Mouse (Mus musculus) 3T3-L1 (cell line): ENCODE results near the gene Acot8.

Source experiments
- DNase-seq: peaks from one replicate; pipeline ENCODE4 v3.0.0-alpha.2; 2015; ENCODE audit warnings: low read depth, low spot score

The Acot8 gene

DNA sequence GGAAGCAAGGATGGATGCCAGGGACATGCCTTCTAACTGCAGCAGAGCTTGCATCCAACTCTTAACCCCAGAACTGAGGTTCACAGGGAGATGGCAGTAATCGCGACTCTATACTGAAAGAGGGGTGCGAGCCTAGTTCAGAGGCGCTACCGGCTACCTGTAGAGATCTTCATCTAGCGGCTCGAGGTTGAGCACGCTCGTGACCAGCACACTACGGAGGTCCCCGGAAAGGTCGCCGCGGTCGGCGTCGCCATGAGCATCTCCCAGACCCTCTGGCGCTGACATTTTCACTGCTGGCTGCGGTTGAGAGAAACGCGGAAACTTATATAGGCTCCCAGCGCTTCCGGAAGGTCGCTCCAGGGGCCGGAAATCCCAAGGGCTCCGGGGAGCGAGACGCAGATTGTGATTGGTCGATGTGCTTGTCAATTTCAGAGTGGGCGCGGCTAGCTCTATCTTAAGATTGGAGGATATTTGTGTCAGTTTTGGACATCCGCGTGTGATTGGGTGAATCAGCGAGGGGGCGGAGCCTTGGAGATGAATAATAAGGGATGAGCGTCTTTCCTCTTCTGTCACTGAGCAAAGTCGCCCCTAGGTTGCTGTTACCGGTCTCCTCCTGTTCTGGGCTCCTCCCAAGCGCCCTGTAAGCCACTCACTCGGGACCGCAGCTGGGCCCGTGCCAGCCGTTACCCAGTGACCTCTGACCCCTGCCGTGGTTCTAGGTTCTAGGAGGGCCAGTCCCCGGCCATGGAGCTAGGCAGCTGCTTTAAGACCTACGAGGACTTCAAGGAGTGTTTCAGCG, at the start of gene Acot8, which contains the start of gene Zswim3:
TSS of gene Acot8 (minus strand) at position 350 of the 799 bp plus-strand sequence.
TSS of gene Zswim3 (plus strand) at position 566 of the 799 bp plus-strand sequence.
- DNase-seq, result peak; percentile 99

DNA sequence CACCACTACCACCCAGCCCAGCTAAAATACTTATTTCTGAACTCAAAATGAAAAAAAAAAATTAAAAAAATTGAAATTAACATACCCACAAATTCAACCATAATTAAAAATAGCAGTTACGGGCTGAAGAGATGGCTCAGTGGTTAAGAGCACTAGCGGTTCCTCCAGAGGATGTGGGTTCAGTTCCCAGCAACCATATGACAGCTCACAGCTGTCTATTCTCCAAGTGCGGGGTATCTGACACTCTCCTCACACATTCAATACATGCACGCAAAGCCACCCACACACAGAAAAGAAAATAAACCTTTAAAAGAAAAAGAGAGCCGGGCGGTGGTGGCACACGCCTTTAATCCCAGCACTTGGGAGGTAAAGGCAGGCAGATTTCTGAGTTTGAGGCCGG, 45.4 kb upstream of the Acot8 start:
- DNase-seq, result no peak

- DNase-seq, result peak; percentile 36
Observed at GRCm38 (mm10) chr2:164845782-164846181, 41.1 kb upstream of the Acot8 start.

GRCm38 (mm10) chr2:164835164-164835563, 30.5 kb upstream of the Acot8 start:
- no peak for DNase-seq

DNA sequence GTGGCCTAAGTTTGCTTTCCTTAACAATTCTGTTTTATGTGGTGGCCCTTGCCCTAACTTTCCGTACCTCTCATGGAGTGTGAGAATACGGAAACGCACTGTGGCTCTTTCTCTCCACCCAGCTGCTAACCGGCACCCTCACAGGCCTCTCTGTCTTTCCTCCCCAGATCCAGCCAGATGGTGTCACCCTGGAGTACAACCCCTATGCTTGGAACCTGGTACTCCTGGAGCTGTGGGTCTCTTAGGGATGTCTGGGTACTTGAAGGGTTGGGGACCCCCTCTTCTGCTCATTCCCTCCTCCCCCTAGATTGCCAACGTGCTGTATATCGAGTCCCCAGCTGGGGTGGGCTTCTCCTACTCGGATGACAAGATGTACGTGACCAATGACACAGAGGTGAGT, 29.8 kb upstream of the Acot8 start:
- peak; percentile 72 for DNase-seq

DNA sequence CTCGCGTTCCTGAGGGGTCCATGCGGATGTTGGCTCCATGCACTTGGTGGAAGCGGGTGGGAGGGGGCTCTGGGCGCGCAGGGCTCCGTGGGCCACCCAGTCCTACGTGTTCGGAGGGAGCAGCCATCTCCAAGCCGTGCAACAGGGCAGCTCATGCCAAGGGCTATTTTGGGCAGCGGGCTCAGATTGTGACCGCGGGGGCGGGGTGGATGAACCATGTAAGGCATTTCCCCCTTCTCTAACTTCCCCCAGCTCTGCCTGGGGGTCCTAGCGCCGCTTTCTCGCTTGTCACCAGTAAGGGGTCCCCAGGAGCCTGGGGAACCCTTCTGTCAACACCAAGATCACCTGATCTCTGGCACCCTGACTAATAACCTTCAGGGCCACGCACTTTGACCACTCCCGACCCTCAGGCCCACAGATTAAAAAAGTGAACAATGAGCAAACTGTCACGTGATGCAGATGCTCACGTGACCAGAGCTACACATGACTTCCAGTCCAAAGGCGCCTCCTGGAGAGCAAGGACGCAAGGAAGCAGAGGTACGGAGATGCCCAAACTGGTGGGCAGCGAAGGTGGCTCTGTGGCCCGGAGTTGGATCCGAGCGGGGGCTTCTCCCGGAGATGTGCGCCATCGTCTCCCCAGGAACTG, 28.8 kb upstream of the Acot8 start, which contains the start of gene Neurl2:
TSS of gene Neurl2 (minus strand) at position 143 of the 646 bp plus-strand sequence.
- DNase-seq, result peak; percentile 98

DNA sequence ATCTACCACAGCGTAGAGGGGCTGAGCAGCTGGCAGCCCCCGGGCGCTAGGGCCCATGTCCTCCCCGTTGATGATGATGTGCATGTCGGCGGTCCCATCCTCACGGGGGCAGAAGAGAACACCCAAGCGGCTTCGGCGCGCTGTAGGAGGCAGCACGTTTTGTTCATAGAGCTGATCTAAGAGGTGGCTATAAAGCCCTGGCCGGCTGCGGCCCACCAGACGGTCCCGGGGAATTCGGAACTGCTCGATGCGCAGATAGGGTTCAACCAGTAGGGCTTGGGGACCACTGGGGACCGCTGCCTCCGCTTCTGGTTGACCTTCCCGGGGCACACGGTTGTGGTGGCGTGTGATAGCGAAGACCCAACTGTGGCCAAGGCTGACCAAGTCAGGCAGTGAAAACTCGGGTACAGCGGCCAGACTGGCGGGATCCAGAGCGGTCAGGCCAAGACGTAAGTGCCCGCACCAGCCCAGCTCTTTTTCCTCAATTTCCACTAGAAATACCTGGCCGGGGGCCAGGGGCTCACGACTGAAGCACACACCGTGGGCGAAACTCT, 28.1 kb upstream of the Acot8 start, which contains the start of gene Ctsa:
TSS of gene Ctsa (plus strand) at position 126 of the 554 bp plus-strand sequence.
- peak; percentile 90 for DNase-seq

DNA sequence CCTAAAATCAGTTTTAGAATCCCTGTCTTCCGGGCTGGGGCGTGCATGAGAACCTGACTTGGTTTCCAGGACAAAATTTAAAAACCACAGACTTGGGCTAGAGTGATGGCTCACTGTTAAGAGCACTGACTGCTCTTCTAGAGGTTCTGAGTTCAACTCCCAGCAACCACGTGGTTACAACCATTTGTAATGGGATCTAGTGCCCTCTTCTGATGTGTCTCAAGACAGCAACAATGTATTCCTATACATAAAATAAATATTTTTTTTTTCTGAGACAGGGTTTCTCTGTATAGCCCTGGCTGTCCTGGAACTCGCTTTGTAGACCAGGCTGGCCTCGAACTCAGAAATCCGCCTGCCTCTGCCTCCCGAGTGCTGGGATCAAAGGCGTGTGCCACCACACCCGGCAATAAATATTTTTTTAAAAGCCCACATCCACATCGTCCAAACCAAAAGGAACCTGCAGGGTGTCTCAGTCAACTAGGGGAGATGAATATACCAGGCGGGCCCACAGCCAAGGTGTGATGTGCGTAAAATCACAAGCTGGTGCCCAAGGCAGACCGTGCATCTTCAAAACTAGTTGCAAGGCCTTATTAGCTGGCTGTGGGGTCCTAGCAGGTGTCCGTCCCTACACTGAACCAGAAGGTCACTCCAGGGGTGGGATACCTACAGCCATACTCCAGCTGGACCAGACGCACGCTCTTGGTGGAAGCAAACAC, 27.5 kb upstream of the Acot8 start:
- DNase-seq, result peak; percentile 55

DNA sequence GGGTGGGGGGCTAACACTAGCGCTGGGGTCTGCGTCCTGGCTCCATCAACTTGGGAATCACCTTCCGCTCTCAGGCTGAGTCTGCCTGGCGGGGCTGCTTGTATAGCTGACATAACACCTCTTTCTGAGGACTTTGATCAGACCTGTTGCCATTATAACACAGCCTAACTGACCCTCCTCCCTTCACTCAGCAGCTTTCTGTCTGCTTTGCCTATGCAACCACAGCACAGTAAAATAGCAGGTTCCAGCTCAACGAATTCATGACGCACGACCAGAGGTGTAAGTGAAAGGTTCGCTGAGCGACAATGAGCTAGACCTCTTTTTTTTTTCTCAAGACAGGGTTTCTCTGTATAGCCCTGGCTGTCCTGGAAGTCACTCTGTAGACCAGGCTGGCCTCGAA, 26.3 kb upstream of the Acot8 start:
- DNase-seq, result no peak

- DNase-seq, result peak; percentile 44
Observed at GRCm38 (mm10) chr2:164829090-164829489, 24.4 kb upstream of the Acot8 start.

GRCm38 (mm10) chr2:164828437-164828836, 23.8 kb upstream of the Acot8 start, which contains the start of gene Spata25:
Gene Spata25 (minus strand): TSS chr2:164828537.
- no peak for DNase-seq

DNA sequence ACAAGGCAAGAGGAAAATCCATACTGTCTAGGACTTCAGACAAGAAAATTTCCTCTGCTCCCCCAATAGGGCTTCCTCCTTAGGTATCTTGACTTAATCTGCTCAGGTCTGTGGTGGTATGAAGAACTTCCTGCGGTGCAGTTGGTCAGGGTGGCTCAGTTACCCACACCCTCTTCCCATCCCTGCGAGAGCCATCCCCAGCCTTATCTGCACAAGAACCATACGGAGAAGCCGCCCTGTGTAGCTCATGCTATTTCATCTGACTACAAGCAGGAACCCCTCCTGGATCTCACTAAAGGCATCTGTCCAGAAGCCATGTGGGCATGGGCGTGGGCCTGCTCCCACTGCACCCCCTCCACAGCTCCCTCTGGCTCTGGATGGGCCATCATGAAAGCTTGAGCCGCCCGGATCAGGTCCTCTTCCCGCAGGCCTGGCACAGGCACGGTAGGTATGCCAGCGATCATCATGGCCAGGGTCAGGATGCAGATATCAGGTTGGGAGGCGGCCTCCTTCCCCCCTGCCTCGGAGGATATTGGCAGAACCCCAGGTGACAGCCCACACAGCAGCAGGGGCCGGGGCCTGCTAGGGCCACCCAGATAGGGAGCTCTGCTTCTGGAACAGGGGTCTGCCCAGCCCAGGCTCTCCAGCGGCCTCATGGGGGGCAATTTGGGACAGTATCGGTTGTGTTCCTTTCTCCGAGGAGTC, 22.6 kb upstream of the Acot8 start:
- DNase-seq, result no peak

- no peak for DNase-seq
Observed at GRCm38 (mm10) chr2:164825521-164825920, 20.8 kb upstream of the Acot8 start.

DNA sequence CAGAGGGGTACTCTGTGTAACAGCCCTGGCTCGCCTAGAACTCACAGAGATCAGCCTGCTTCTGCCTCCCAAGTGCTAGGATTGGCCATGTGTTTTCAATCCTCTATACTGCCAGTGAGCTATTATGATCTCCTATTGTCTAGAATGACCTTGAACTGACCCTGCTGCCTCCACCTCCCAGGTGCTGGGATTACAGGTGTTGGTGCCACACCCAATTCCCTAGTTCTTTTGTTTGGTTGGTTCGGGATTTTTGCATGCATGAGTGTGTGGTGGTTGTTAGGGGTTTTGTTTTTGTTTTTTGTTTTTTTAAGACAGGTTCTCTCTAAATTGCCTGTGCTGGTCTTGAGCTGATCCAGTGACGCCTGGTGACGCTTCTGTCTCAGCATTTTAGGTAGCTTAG, 19.3 kb upstream of the Acot8 start:
- DNase-seq, result no peak

GRCm38 (mm10) chr2:164823181-164823585, 18.5 kb upstream of the Acot8 start:
- DNase-seq, result peak; percentile 81

GRCm38 (mm10) chr2:164822636-164823165, 18.0 kb upstream of the Acot8 start, which contains the start of gene Zswim1:
Gene Zswim1 (plus strand): TSS chr2:164822686.
- DNase-seq, result peak; percentile 100

DNA sequence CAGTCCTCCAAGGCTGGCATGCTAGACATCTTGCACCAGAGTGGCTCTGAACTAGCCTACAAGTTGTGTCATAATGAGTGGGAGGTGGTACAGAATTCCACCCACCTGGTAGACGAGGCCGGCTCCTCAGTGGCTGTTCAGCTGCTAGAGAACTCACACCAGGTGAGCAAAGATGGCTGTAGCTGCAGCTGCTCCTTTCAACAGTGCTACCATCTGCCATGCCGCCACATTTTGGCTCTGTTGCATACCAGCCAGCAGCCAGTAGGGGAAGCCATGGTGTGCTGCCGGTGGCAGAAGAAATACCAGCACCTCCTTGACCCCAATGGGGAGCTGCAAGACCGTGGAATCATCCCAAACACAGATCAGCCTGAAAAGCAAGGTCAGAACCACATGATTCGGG, 16.4 kb upstream of the Acot8 start:
- DNase-seq, result no peak

GRCm38 (mm10) chr2:164817703-164818102, 13.0 kb upstream of the Acot8 start:
- peak; percentile 55 for DNase-seq

DNA sequence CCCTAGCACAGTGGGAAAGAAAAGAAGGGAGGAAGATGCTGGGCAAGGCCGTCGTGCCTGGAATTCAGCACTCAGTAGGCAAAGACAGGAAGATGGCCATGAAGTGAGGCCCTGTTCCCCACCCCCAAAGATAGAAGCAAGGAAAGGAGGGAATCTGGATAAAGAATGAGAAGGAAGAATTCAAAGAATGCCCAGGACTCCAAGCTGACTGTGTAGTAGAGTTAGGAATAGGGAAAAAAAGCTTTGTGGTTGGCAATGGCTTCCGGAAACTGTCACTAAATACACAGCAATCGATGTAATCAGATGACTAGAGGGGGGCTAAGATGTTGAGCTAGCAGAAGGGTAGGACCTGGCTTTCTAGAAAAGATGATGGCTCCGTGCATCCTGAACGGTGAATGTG, 12.5 kb upstream of the Acot8 start:
- DNase-seq, result peak; percentile 32

GRCm38 (mm10) chr2:164815821-164816220, 11.1 kb upstream of the Acot8 start:
- DNase-seq, result no peak

DNA sequence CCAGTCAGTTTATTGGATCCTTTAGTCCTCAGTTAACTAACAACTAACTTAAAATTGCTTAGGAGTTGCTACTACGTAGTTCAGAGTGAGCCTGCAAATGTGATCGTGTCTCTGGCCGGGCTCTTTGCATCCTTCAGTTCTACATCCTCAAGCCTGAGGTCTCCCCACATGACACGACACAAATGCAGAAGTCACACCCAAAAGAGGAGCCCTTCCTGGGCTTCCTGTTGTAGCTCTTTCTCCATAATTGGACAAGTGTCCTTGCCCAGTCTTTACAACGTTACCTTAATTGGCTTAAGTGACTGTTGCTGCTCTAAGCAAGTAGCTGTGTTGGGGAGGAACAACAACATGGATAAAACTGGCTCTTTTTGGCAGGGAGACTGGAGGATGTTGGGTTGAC, 10.7 kb upstream of the Acot8 start:
- no peak for DNase-seq
